Mouse (Mus musculus): ENCODE data around the gene Gm6793.
A peak's percentile ranks its signal among the peaks of the same experiment; 100 is the strongest.

The Gm6793 gene

GRCm38 (mm10) chr8:112014936-112015335 lies at the start of gene Gm6793:
Gene Gm6793 (minus strand): TSS chr8:112015036.
- DNase-seq (ENCODE audit: low read depth, low spot score) = no peak

GRCm38 (mm10) chr8:112061372-112061771 lies 46.5 kb upstream of the Gm6793 start:
- peak; percentile 53 for DNase-seq (ENCODE audit: low read depth, low spot score)

DNA sequence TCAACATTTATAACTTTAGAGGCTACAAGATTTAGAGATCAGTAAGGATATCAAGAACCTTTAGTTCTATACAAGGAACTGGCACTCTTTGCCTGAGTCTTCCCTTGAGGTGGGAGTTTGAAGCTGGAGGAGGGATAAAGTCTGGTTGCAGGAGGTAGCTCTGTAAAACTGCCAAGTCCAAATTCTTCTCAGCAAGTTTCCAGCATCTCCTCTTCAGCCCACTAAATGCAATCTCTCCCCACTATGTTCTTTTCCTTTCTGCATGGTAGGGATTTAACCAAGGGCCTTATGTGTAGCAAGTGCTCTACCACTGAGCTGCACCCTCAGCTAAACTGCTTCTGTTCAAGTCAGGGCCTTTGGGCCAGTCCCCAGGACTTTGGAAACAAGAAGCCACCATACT lies 39.6 kb upstream of the Gm6793 start:
- DNase-seq (ENCODE audit: low read depth, low spot score) = no peak

- no peak for DNase-seq (ENCODE audit: low read depth, low spot score)
These were observed 36.7 kb upstream of the Gm6793 start for GRCm38 (mm10) chr8:112051537-112051936.

- DNase-seq (ENCODE audit: low read depth, low spot score) = peak; percentile 7
These were observed 35.1 kb upstream of the Gm6793 start for GRCm38 (mm10) chr8:112049984-112050383.

- DNase-seq (ENCODE audit: low read depth, low spot score) = no peak
These were observed 33.5 kb upstream of the Gm6793 start for GRCm38 (mm10) chr8:112048293-112048692.

- DNase-seq (ENCODE audit: low read depth, low spot score) = peak; percentile 83
These were observed 31.1 kb upstream of the Gm6793 start for GRCm38 (mm10) chr8:112045896-112046295.

GRCm38 (mm10) chr8:112045182-112045581 lies 30.3 kb upstream of the Gm6793 start:
- peak; percentile 38 for DNase-seq (ENCODE audit: low read depth, low spot score)

- DNase-seq (ENCODE audit: low read depth, low spot score) = no peak
These were observed 22.7 kb upstream of the Gm6793 start for GRCm38 (mm10) chr8:112037521-112037920.

- peak; percentile 82 for DNase-seq (ENCODE audit: low read depth, low spot score)
These were observed 19.8 kb upstream of the Gm6793 start for GRCm38 (mm10) chr8:112034603-112035002.

DNA sequence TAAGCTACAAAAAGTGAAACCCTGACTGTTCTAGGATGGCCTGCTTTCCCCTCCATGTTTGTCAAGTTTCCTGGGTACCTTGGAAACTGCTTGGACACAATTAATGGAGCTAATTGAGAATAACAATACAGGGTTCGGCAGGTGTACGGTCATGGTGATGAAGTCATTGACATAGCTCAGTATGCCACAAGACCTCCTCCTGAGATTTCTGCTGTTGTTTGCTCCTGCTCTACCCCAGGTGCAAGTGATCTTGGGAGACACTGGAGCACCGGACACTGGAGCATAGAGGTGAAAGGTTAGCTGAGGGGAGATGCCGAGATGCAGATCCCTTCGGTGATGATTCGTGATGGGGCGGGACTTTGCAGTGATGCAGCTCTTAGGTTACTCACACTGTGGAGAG lies 18.2 kb upstream of the Gm6793 start:
- DNase-seq (ENCODE audit: low read depth, low spot score) = no peak

DNA sequence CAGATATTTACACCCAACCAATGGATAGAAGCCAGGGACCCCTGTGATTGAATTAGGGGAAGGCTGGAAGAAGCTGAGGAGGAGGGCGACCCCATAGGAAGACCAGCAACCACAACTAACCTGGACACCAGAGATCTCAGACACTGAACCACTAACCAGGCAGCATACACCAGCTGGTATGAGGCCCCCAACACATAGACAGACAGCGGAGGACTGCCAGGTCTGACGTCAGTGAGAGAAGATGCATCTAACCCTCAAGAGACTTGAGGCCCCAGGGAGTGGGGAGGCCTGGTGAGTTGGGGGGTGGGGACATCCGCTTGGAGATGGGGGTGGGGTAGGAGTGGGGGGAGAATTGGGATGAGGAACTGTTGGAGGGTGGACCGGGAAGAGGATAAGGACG lies 15.8 kb upstream of the Gm6793 start:
- DNase-seq (ENCODE audit: low read depth, low spot score) = no peak

DNA sequence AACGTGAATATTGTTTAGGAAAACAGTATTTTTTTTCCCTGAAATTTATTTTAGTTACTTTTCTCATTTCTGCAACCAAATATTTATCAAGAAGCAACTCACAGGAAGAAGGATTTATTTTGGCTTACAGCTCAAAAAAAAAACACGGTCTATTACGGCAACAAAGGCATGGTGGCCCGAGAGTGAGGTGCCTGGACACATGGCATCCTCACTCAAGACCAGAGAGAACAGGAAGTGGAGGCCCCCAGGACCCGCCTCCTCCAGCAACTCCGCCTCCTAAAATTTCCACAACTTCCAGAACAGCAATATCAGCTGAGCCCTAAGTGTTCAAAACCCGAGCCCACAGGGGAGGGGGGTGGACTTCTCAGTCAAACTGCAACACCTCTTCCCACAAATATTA lies 14.6 kb upstream of the Gm6793 start:
- DNase-seq (ENCODE audit: low read depth, low spot score) = no peak

DNA sequence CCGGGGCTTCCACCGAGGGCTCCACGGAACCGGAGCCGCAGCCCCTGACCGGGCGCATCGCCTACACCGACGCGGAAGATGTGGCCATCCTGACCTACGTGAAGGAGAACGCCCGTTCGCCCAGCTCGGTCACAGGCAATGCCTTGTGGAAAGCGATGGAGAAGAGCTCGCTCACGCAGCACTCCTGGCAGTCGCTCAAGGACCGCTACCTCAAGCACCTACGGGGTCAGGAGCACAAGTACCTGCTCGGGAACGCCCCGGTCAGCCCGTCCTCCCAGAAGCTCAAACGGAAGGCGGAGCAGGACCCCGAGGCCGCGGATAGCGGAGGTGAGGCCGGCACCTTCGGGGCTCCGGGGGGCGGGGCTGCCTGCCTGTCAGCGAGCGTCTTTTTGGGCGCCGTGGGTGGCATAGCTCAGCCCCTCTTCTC lies 3.0 kb downstream of the Gm6793 start:
- peak; percentile 56 for DNase-seq (ENCODE audit: low read depth, low spot score)

DNA sequence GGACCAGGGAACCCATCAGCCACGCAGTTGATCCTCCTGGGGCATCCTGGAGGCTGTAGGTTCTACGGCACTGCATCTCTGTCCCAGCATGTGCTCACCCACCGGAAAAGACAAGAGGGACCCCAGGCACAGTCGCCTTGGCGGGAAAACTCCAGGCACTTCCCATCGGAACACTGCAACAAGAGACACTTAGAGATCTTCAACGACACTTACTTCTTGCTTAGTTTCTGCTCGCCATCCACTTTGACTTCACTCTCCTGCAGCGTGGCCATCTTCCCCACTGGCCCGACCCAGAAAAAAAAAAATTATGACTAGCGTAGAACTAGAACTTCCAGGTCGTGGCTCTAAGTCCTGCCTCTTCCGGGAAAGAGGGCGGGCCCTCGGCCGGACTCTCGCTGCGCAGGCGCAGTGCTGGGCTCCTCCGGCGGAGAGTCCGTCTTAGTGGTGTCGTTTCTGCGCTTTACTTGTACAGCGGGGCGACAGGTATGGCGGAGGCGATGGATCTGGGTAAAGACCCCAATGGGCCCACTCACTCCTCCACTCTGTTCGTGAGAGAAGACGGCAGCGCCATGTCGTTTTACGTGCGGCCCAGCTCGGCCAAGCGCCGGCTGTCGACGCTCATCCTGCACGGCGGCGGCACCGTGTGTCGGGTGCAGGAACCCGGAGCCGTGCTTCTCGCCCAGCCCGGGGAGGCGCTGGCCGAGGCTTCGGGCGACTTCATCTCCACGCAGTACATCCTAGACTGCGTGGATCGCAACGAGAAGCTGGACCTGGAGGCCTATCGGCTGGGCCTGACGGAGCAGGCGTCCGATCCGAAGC lies 3.6 kb downstream of the Gm6793 start, which contains the start of the genes Kars and Terf2ip:
Kars (minus strand) TSS at position 327 of the 819 bp plus-strand sequence.
Terf2ip (plus strand) TSS at position 402 of the 819 bp plus-strand sequence.
- peak; percentile 96 for DNase-seq (ENCODE audit: low read depth, low spot score)

GRCm38 (mm10) chr8:112009558-112009957 lies 5.3 kb downstream of the Gm6793 start:
- DNase-seq (ENCODE audit: low read depth, low spot score) = no peak

DNA sequence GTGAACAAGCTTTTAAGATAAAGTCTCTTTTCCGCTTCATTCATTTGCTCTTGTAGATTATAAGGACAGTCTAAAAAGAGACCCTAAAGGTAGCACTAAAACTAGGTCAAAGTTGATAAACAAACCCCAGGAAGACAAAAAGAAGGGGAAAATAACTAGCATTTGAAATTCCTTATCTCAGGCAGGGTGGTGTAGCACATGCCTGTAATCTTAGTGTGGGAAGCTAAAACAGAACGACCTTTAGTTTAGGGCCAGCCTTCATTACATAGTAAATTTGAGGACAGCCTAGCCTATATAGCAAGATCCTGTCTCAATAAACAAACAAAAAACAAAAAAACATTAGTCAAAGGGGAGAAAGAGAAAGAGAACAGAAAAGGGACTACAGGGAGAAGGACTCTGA lies 7.2 kb downstream of the Gm6793 start:
- no peak for DNase-seq (ENCODE audit: low read depth, low spot score)

- no peak for DNase-seq (ENCODE audit: low read depth, low spot score)
These were observed 9.2 kb downstream of the Gm6793 start for GRCm38 (mm10) chr8:112005601-112006000.

- no peak for DNase-seq (ENCODE audit: low read depth, low spot score)
These were observed 10.1 kb downstream of the Gm6793 start for GRCm38 (mm10) chr8:112004754-112005153.

DNA sequence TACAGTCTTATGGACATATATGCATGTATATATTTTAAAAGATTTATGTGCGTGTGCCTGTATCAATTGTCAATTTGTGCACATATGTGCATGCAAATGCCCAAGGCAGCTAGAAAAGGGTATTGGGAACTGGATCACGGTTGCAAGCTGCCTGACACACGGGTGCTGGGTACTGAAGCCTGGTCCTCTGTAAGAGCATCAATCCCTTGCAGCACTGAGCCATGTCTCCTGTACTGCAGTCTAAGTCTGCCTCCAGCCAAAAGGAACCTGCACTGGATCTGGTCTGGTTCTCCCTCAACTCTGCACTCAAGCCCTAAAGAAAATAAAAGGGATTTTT lies 22.2 kb downstream of the Gm6793 start:
- no peak for DNase-seq (ENCODE audit: low read depth, low spot score)

GRCm38 (mm10) chr8:111992013-111992702 lies 22.7 kb downstream of the Gm6793 start, which contains the start of gene Adat1:
Gene Adat1 (minus strand): TSS chr8:111992302.
- peak; percentile 92 for DNase-seq (ENCODE audit: low read depth, low spot score)

DNA sequence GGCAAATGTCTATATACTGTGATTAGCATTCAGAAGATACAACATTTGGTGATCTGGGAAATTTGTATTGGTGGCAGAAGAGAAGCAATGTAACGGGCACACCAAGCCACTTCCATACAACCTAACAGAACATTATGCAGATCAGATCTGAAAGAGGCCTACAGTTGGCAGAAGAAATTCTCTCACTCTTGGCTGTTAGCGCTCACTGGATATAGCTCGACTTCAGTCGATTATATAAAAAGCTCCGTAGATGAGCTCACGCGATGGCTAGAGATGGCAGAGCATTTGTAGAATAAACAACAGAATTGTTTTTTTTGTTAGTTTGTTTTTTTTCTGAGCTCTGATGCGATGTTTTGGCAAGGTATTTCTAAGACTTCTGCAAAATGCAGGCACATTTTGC lies 23.6 kb downstream of the Gm6793 start:
- DNase-seq (ENCODE audit: low read depth, low spot score) = no peak

DNA sequence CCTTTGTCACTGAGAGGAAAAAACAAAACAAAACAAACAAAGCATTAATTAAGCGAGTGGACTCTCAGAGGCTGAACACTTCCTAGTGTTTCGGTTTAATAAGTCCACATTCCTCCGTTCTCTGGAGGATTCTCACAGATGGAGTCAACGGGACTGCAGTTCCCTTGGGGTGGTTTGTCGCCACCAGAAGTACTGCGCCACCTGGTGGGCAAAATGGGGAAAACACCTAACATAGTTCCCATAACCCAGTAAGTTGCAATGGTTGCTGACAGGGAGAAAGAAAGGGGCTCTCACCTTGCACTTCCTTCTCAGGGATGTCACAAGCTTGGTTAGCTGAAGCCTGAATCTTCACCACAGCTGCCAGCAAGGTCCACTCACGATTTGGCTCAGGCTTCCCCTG lies 24.9 kb downstream of the Gm6793 start:
- peak; percentile 90 for DNase-seq (ENCODE audit: low read depth, low spot score)
